Mouse (Mus musculus): ENCODE data around the gene Cops9.

DNA sequence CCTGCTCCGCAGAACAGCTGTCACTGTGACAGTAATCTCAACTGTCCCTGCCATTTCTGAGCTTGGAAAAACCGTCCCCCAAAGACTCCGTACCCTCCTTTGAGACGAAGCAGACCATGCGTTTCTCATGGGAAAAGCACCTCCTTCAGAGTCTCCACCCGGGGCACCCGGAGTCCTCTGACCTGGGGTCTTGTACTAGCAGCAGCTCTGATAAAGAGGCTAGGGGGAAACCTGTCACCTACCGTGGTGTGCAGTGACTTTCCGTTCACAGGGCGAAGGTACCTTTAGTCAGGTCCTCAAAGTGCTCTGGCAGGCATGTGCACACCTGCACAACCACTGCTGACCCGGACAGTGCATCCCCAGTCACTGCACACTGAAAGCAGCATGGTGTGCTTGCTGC is 5.1 kb downstream of the Cops9 start:
- TF ChIP-seq CTCF (IDR thresholded peaks at IDR 0.05; ENCODE audit: extremely low read depth, insufficient read depth, insufficient read length, insufficient replicate concordance) (no peak), POLR2A (IDR thresholded peaks at IDR 0.05; ENCODE audit: low read depth, low read length) (no peak)
